Mouse (Mus musculus) kidney, adult 11 months (tissue): ENCODE measurements around the gene Pigk.

Source experiments
- DNase-seq: peaks from one replicate; pipeline ENCODE4 v3.0.0; 2022

The Pigk gene

DNA sequence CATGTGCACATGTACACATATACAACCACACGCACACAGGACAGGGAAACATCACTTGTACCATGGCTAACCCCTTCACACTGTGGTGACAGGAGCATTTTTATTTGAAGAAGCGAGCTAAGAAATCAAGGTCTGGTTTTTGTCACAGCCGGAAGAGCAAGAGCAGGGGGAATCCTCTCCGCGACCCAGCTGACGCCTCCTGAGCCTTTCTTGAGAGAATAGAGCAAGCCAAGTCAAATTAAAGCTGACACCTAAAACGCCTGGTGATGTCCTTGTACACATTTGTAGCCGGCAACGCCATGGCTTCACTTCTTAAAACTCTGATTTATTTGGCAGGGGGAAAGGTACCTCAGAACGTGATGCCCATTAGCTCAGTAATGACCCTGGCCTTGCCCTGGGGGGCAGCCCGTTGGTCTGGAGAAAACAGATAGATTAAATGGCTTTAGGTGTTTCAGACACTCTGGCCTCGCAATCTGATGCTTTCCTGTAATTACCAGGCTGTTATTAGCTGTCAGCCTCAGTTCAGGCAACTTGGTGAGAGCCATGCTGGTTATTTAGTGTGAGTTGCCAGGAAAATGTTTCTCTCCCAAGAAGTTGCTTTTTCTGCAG lies 141.2 kb downstream of the Pigk start:
- DNase-seq, result no peak

DNA sequence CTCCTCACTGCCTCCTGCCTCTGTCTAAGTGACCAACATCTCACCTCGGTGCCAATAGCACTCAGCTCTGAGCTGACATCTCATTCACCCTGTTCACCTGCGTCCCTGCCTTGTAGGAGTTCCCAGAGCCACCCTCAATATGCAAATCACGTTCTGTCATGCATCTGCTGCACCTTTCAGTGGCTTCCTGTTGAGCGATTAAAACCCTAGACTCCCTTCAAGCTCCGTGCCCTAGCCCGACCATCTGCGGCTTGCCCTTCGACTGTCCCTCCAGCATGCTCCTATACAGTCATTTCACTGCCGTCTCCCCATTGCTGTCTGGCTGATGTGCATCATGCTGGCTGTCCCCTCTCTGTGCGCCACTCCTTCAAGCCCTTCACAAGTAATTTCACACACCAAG lies 142.2 kb downstream of the Pigk start:
- DNase-seq, result no peak

DNA sequence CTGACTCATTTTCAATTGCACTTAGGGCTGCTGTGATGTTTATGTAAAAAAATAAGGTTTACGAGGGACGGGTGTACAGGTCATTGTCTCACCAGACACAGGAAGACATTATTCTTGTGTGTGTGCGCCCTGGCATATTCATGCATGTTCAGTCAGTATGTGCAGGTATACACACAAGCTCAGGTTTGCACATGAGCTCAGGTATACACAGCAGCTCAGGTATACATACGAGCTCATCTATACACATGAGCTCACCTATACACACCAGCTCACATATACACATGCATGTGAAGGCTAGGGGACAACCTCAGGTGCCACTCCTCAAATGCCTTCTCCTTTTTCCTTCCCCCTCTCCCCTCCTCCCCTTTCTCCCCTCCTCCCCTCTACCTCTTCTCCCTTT lies 147.6 kb downstream of the Pigk start:
- no peak for DNase-seq

DNA sequence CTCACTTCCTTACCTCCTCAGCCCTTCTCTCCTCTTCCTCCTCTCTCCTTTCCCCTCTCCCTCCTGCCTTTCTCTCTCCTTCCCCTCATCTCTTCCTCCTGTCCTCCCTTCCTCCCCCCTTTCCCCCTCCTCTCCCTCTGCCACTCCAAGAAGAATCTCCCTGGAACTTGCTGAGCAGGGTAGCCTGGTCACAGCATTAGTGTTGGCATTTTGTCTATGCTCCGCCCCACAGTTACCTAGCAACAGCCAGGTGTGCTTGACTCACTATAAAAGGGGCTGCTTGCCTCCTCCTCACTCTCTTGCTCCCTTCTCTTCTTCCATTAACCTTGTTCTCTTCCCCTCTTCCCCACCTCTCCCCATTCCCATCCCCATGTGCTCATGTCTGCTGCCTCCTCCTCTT lies 148.1 kb downstream of the Pigk start:
- DNase-seq, result no peak

DNA sequence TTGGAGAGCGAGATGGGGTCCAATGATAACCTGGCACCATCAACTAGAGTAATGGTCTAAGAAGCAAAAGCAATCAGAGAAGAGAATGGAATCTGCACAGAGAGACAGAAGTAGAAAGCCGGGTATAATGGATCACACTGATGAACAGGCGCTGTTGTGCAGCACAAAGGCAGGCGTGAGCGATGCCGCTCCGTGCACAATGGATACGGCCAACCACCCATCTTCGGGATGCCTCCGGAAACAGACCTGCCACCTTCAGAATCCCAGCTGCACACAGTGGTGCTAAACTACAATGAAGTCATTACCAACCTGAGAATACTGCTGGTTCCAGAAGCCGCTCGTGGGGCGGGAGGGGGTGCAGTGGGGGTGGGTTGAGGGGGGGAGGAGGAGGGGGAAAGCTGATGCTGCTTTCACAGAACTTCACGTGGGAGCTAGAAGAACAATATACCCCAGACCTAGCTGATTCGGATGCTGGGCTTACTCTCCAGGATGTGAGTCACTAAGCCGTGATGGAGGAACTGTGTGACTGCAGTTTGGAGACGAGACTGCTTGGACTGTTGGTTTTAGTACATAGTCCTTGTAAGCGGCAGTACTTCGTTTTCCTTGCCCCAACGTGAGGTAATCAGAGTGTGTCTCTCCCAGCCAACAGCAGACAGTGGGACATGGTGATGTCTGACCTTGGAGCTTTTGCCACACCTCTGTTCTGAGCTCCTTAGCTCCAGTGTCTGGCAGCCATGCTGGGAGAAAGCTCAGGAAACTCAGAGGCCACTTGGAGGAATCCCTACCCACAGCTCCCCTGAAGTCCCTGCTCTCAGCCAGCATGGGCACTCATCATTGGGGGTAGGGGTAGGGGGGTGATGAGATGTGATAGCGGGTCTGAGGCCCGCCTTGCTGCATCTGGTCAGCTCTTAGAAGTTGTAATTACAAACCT lies 152.4 kb downstream of the Pigk start:
- no peak for DNase-seq

DNA sequence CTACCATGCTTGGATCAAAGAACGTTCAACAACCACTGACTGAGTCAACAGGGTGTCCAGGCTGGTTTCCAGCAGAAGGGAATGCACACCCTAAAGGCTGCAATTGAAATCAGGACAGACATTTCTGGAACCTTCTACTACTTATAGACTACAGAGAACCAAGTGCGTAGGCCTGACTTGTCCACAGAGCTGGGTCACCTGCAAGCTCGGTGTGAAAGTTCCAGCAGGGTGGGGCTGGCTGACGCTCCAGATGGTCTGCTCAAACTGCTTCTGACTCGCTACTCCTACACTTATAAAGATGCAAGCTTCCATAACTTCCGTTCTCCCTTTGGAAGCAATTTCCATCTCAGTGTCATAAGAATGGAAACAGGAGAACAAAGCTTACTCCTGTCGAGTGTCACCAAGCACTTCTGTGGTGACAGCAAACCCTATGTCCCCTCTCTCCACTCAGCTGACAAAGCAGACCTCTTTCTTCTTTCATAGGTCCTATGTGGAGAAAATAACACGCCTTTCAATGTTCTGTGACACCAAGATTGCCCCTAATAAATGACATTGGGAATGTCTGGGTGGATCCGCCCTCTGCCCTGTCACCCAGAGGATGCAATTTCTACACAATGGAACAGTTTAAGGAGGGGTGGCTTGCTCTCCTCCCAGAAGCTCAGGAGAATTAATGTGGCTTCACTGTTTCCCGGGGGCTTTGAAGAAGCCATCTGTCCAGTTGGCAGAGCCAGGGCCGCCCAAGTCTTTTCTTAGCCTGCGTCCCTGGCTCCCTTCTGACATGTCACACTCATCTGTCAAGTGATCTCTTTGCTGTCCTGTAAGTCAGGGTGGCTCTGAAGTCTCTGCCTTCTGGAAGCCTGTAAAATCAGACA lies 154.0 kb downstream of the Pigk start:
- DNase-seq, result no peak

DNA sequence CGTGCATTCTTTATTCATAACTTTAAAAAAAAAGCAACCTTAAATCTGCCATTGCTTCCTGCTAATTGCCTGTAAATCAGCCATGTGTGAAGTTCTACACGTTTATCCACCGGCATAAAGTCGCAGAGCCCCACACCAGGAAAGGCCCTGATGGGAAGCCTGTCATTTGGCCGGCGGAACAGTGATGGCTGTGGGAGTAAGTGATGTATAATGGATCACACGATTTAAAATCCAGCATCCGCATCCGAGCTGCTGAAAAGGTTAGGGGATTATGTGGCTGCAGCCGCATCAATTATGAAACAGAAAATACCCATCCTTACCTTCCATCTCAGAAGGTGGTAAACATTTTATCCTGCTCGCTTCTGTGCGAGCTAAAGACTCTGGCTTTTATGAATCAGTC lies 158.2 kb downstream of the Pigk start:
- no peak for DNase-seq

DNA sequence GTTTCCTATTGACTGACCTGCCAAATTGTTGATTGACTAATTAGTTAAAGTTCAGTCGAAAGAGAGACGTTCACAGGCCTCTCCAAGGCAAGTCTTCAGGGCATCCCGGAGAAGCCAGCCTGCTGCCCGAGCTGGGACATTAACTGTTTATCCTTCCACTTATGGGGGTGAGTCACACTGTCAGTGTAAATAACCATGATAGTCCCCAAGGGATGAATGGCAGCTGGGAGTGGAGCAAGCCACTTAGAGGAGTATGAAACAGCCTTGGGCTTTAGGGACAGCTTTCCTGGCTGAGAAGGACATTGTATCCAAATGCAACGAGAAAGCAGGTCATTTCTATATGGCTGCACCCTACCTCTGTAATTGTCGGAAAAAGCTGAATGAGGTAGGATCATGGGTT lies 158.7 kb downstream of the Pigk start:
- no peak for DNase-seq

DNA sequence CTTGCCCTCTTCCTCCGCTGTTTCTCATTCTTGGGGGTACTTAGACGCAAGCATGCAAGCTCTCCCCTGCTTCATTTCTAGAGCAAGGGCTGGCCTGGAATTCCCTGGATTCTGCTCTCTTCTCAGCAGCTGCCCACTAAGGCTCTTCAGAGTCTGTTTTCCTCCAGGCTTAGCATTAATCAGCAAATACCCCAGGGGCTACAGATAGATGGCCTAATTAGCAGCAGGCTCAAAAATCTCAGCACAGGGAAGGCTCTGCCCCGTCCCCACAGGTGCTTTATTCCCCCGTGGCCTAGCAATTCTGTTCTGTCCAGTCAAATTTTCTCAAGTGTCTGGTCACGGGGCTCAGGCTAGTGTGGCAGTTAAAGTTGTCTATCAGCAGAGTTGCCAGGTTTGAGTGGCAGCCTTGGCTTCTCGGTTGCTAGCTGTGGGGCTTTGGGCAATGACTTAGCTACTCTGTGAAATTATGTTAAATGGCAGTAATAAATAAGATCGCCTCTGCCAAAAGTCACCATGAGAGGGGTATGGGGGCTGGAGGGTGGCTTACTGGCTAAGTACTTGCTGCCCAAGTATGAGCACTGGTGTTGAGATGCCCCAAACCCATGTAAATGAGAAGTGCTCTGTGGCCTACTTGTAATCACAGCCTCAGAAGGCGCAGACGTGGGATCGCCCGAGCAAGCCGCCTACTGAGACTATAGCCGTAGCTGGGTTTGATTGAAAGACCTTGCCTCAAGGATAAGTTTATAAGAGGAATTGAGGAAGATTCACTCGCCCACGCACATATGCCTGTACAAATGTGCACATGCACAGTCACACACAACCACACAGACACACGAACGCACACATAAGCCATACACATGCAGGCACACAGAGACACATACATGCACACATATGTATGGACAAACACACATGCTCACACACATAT lies 160.8 kb downstream of the Pigk start:
- no peak for DNase-seq

DNA sequence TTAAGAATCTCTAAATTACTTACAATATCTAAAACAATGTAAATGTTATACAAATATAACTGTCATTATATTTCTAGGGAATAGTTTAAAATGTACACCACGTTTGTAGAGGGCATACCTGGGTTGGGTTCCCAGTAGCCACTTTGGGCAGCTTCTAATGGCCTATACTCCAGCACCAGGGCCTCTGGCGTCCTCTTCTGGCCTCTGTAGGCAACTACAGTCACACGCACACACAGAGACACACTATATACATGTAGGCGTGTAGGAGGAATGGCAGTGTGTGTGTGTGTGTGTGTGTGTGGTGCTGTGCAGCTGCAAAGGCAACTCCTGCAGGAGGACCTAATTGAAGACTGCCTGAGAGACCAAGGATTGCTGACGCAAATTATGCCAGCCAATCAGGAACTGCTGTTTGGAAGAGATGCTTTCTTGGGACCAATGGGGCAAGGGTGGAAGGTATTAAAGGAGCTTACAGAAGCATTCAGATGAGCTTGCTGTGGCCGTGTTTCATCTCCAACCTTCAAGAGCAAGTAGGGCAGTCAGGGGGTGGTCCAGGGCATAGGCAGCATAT lies 161.9 kb downstream of the Pigk start:
- no peak for DNase-seq

DNA sequence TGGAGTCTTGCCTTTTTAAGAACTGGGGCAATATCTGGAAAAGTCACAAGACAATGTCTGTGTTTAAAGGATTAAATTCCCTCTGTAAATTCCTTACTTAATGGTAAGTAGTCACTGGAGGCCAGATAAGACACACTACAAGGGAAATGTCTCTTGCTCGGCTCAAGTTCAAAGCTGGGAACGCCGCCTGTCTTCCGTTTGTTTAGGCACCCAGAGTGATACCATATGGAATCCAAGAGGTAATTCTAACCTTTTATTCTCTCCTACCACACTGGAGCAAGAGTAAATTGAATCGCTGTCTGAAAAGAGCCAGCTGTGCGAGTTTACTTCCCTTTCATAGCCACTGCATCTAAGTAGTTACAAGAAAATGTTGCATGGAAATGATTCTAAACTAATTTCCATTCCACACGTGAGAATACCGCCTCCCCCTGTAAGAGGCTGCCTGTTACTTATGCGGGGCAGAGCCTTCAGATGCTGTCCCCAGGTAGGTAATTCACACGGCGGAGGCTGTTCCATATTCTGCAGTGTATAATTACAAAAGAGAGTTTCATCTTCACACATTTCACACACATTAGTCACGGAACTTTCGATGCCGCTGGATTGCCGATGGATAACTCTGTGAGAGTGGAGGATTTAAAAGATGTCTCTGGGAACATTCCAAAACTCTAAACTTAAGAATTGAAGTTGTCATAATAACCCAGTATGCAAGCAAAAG lies 166.4 kb downstream of the Pigk start:
- DNase-seq, result no peak

DNA sequence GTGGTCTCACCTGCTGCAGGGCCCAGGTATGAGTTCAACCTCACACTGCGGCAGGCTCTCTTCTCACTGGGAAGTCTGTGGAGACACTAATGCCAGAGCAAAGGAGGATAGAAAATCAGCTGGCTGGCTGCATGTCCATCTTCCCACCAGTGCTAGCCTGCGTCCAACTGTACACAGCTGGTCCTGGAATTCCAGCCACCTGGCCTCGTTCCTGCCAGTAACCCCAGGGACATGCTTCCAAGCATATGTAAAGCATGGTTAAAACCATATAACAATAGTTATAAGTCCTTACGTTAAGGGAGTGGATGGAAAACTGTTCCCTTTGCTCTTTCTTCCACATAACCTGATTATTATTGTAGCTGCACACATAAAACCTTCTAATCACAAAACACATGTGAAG lies 167.8 kb downstream of the Pigk start:
- no peak for DNase-seq

DNA sequence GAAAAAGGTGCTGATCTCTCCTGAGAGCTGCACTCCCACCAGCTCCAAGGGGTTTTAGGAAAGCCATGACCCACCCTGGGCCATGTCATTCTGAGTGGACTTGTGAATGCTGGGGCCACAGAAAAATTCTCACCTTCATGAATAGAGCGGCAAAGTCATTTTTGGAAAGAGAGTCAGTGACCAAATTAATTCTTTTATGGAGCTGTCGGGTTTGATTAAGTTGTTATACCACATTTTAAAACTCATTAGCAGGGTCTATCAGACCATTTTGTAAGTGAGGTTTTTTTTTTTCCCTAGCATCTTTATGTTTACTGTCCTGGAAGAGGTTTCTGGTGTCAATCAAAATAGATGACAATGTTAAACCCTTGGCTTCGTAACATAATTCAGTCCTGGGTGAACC lies 169.7 kb downstream of the Pigk start:
- DNase-seq, result no peak

DNA sequence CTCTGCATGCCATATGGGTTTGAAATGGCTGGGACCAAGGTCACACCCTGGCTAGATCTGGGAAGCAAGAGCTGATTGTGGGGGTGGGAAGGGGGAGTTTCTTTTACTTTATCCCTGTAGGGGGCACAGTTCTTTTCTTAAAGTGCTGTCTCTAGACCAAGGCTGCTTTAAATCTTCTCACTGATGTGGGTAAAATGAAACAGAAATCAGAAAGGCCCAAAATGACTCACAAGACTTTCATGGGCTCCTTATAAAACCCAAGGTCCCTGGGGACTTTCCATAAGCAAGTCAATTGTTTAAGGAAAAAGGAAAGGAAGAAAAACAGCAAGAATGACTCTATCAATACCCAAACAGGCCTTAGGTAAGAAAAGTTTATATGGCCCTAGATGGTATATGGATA lies 172.8 kb downstream of the Pigk start:
- no peak for DNase-seq

DNA sequence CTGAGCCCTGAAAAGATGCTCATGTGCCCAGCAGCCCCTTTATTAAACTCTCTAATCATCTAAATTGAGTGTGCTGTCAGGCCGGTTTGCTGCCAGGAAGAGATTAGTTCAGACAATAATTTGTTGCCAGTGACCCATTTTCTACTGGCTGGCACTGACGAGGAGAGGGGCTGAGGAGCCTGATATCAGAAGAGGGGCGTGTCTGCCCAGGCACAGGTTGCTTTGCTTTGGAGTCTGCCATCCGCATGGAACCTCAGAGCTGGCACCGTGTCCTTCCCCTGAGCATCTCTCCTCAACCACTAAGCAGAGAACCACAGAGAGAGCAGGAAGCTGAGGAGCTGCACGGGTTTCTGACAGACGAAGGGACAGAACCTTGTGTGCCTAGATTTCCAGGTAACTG lies 174.2 kb downstream of the Pigk start:
- no peak for DNase-seq

DNA sequence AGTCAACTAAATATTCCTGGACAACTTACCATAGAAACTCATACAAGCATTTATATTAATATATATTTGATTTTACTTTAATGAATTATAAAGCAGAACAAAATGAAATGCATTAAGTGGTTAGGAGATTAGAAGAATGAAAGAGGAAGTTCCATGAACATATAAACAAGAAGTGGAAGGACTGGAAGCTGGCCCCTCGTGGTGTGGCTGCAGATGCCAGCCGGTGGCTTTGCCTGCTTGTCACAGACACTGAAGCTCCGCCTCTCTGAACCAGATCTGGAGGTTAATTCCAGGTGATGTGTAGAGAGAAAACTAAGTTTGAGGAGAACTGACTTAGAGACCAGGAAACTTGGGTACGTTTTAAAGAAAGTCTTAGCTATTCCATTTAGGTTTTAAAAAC lies 181.0 kb downstream of the Pigk start:
- DNase-seq, result no peak

DNA sequence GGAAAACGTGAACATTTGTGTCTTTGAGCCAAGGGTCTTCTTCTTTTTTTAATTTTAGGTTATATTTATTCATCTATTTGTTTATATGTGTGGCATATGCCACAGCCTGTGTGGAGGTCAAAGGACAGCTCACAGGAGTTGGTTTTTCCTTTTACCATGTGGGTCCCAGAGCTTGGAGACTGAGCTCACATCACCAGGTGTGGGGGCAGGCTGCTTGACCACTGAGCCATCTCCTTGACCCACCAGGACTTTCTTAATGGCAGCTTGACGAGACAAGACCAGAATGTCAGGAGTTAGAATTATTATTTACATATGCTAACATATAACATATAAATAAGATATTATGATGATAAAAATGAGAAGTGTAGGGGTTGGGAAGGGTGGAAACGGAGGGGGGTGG lies 182.2 kb downstream of the Pigk start:
- DNase-seq, result no peak

DNA sequence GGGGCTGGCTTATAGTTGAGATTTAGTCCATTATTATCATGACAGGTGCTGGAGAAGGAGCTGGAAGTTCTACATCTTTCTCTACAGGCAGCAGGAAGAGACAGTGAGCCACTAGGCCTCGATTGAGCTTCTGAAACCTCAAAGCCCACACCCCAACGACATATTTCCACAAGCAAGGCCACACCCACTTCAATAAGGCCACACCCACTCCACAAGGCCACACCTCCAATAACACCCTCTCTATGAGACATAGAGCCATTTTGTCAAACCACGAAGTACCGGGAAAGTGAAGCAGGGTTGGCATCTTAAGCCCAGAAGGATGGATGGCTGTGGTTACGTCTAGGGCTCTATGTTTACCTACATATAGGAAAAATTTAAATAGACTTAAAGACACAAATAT lies 183.3 kb downstream of the Pigk start:
- no peak for DNase-seq

DNA sequence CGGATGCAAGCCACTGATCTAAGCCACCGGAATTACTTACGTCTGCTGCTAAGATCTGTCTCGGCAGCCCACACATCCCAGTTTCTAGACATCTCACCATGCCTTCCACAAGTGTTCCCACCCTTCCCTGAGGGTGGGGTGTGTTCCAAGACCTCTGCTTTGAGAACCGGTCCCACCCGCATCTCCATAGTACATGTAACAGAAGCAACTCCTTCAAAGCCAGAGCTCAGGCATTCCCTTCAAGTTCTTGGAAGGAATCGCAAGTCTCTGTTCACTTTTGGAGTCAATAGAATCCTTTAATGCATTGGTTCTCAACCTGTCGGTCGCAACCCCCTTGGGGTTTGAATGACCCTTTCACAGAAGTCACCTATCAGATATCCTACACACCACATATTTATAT lies 185.0 kb downstream of the Pigk start:
- no peak for DNase-seq

DNA sequence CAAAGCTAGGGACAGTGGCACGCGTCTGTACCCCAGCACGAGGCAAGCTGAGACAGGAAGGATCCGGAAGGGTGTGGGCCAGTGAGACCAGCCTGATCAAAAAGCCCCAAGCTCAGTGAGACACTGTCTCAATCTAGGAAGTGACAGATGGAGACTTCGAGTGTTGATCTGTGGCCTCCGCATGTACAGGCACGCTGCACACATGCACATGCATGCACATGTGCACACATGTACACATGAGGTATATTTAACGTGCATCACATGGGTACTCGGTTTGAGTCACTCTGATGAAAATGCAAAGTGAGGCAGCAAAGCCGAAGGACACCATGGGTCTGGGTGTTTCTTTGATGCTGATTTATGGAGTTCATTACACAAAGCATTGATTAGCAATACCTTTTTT lies 191.1 kb downstream of the Pigk start:
- DNase-seq, result no peak

DNA sequence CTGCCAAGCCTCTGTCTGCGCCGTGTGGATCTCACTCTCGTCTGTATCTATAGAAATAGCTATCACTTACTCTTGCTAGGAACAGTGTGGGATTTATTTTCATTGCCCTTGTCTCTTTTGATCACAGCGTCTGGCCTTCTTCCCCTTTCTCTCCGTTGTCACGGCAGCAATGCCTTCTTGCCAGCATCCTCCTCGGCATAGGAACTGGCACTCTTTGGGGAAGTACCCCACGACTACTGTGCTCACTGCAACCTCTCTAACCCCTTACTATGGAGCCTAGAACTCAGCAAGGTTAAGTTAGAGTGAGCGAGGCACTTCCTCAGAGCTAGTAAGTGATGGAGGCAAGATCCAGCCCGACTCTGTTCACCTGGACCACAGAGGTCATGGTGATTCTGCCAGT lies 191.9 kb downstream of the Pigk start:
- no peak for DNase-seq

DNA sequence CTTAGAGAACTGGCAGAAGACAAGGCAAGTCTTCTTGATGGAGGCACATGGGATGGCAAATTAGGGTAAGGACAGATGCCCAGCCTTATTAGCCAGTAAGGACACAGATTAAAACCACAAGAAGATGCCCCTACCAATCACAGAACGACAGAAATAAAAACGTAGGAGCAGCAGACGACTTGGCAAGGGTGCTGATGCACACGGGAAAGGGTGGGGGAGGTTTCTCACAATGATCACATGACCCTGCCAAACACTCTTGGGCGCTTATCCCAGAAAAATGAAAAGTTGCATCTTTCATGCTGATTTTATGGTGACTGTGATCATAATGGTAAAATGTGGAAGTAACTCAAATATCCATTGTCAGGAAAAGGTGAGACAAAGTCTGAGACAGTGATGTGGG lies 193.2 kb downstream of the Pigk start:
- no peak for DNase-seq
